Mouse (Mus musculus): ENCODE data around the gene Cpxm1.

DNA sequence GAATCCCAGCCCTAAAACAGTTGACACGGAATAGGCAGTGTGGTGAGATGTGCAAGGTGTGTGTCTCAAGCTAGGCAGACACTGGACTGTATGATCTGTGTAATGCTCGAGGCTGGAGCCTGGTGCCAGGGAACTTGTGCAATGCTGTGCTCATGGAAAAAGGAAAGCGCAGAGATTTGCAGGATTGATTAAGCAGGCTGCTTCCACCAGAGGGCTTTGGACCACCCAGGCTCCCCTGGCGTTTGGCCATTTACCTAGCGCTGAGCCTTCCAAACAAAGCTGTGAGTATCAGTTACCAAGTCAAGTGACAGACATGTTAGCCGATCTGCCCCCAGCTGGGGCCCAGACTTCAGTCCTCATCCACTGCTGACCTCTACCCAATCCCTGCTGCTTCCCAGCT, 10.8 kb upstream of the Cpxm1 start:
- TF ChIP-seq CTCF (IDR thresholded peaks at IDR 0.05; ENCODE audit: low read depth) (no peak), EP300 (IDR thresholded peaks at IDR 0.05; ENCODE audit: low read depth) (no peak)

All from heart, postnatal 0 days (tissue).